Mouse (Mus musculus) adrenal gland, postnatal 10 days (tissue): Measurements from ENCODE around the gene Iffo1. TPM values are rescaled to one million over a fixed set of nuclear protein-coding genes. Genes with fewer than 3 reads are reported as not detected.

ENCODE experiments used
- DNase-seq: peaks from one replicate; pipeline ENCODE4 v3.0.0; 2021; ENCODE audit warnings: mixed read lengths
- total RNA-seq, 2 experiments: library from RNA; stranded (reverse); gene quantifications; 2 replicates each; pipeline ENCODE4 v1.2.3; 2021

Iffo1 gene
- total RNA-seq, 2 experiments from 2014 or later, result 16.7 to 30.1 TPM

- no peak for DNase-seq
Measured at GRCm38 (mm10) chr6:125142436-125142835, 2.6 kb upstream of the Iffo1 start.

GRCm38 (mm10) chr6:125143128-125143527, 1.9 kb upstream of the Iffo1 start:
- no peak for DNase-seq

- no peak for DNase-seq
Measured at GRCm38 (mm10) chr6:125143904-125144303, 1.1 kb upstream of the Iffo1 start.

GRCm38 (mm10) chr6:125145479-125145951, 474 bp downstream of the Iffo1 start:
- DNase-seq, result peak; percentile 32

GRCm38 (mm10) chr6:125146148-125146547, 1.1 kb downstream of the Iffo1 start:
- no peak for DNase-seq

GRCm38 (mm10) chr6:125146797-125147196, 1.8 kb downstream of the Iffo1 start:
- DNase-seq, result peak; percentile 69

- no peak for DNase-seq
Measured at GRCm38 (mm10) chr6:125147329-125147728, 2.3 kb downstream of the Iffo1 start.

GRCm38 (mm10) chr6:125148251-125148925, 3.3 kb downstream of the Iffo1 start:
- DNase-seq, result peak; percentile 44

GRCm38 (mm10) chr6:125148926-125149568, 4.0 kb downstream of the Iffo1 start:
- DNase-seq, result peak; percentile 46

- no peak for DNase-seq
Measured at GRCm38 (mm10) chr6:125149569-125149950, 4.5 kb downstream of the Iffo1 start.

- no peak for DNase-seq
Measured at GRCm38 (mm10) chr6:125152212-125153017, 7.4 kb downstream of the Iffo1 start.

- no peak for DNase-seq
Measured at GRCm38 (mm10) chr6:125153018-125153389, 8.0 kb downstream of the Iffo1 start.

GRCm38 (mm10) chr6:125153682-125154081, 8.6 kb downstream of the Iffo1 start:
- DNase-seq, result no peak

GRCm38 (mm10) chr6:125154550-125154949, 9.5 kb downstream of the Iffo1 start:
- DNase-seq, result no peak

- no peak for DNase-seq
Measured at GRCm38 (mm10) chr6:125155262-125155661, 10.2 kb downstream of the Iffo1 start.

GRCm38 (mm10) chr6:125156491-125156890, 11.4 kb downstream of the Iffo1 start:
- DNase-seq, result no peak

GRCm38 (mm10) chr6:125156903-125157614, 12.0 kb downstream of the Iffo1 start:
- no peak for DNase-seq

GRCm38 (mm10) chr6:125158944-125159492, 14.0 kb downstream of the Iffo1 start:
- no peak for DNase-seq

GRCm38 (mm10) chr6:125159773-125160557, 14.9 kb downstream of the Iffo1 start:
- no peak for DNase-seq

GRCm38 (mm10) chr6:125160558-125160853, 15.5 kb downstream of the Iffo1 start:
- DNase-seq, result no peak
